Mouse (Mus musculus): ENCODE measurements around the gene Dand5.

DNA sequence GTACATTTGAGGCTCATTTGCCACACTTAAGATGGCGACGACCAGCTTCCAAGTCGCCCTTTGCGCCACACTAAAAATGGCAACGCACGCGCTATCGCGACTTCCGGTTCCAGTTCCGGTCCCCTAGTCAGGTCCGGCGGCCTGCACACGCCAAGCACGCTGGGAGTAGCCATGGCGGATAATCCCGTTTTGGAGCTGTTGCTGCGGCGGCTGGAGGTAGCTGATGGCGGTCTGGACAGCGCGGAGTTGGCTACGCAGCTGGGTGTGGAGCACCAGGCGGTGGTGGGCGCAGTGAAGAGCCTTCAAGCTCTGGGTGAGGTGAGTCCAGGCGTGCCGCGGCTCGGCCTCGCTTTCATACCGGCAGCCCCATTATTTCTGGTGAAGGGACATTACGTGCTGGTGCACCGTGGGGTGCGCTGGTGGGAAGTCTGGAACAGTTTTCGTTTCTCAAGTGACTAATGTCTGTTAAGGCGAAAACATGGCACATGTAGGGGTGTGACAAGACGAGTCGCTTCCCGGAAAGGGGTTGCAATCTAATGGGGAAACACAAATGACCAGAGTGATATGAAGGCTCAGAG is 34.3 kb upstream of the Dand5 start, which contains the start of gene Farsa:
- TF ChIP-seq CTCF (IDR thresholded peaks at IDR 0.05; ENCODE audit: low read depth): no peak
- no peak for TF ChIP-seq EP300 (IDR thresholded peaks at IDR 0.05; ENCODE audit: low read depth)
